Mouse (Mus musculus) embryonic fibroblast, embryonic 13.5 days (primary cell): ENCODE results near the gene Prss42. TPM values are rescaled to one million over a fixed set of nuclear protein-coding genes. Genes with fewer than 3 reads are reported as not detected.
A peak's percentile ranks its signal among the peaks of the same experiment; 100 is the strongest.

ENCODE experiments used
- H3K27ac ChIP-seq: 2 replicates; pipeline ENCODE4 v1.5.1; 2012; ENCODE audit warnings: low read length, control low read depth, inconsistent platforms; ENCODE audit not compliant: insufficient read depth
- H3K4me1 ChIP-seq: 2 replicates; pipeline ENCODE4 v1.6.1; 2011; ENCODE audit warnings: low read length; ENCODE audit not compliant: control insufficient read depth, insufficient read depth
- H3K4me3 ChIP-seq: 2 replicates; pipeline ENCODE4 v1.5.1; 2011; ENCODE audit warnings: mild to moderate bottlenecking, control low read depth, low read length; ENCODE audit not compliant: insufficient read depth
- CTCF ChIP-seq: IDR thresholded peaks from 2 replicates; pipeline ENCODE4 v1.5.1; 2011; ENCODE audit warnings: mild to moderate bottlenecking, control low read depth, low read length, moderate library complexity, borderline replicate concordance; ENCODE audit not compliant: insufficient read depth
- POLR2A ChIP-seq: IDR thresholded peaks from 2 replicates; pipeline ENCODE4 v1.6.1; 2011; ENCODE audit warnings: low read depth, mild to moderate bottlenecking, control low read depth, low read length, moderate library complexity
- polyA plus RNA-seq: library from polyadenylated mRNA; stranded (reverse); fragments of >200 nt; gene quantifications from 2 replicates; pipeline ENCODE4 v1.2.4, GENCODE M21; 2011; ENCODE audit warnings: low read depth; ENCODE audit not compliant: missing spikeins, insufficient read length

The Prss42 gene
- polyA plus RNA-seq, 1 experiment: not detected

DNA sequence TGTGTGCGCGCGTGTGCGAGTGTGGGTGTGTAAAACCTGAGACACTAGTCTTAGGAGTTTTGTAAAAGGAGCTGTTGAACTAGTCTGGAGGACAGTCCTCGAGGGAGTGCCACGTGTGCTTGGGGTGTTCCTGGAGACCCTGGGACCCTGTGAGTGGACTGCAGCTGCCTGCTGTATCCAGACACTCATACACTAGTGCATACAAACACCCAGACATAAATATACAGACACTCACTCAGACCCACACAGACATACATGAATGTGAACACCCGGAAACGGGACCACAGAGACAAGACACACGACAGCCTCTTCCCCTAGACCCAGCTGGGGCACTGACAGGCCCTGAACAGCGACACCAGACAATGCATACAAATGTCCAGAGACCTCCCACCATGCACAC is 35.2 kb upstream of the Prss42 start:
- Histone ChIP-seq H3K27ac (no peak overlapping the region), H3K4me1 (0 out of 2 replicates have a peak, but pooled peaks cover 2% of the 10 kb centered on the region), H3K4me3 (no peak overlapping the region)
- TF ChIP-seq CTCF (no peak), POLR2A (no peak)

GRCm38 (mm10) chr9:110763405-110763804 is 34.6 kb upstream of the Prss42 start:
- Histone ChIP-seq H3K4me1 (0 out of 2 replicates have a peak, but pooled peaks cover 2% of the 10 kb centered on the region), H3K27ac (no peak overlapping the region), H3K4me3 (no peak overlapping the region)
- TF ChIP-seq CTCF (no peak), POLR2A (no peak)

- no peak for TF ChIP-seq CTCF
- no peak for TF ChIP-seq POLR2A
- H3K4me3 ChIP-seq: no peak overlapping the region
Measured at GRCm38 (mm10) chr9:110772336-110772735, 25.6 kb upstream of the Prss42 start.

GRCm38 (mm10) chr9:110774403-110775268 is 23.3 kb upstream of the Prss42 start:
- Histone ChIP-seq H3K4me1 (no peaks in the 10 kb centered on the region), H3K27ac (no peak overlapping the region), H3K4me3 (no peak overlapping the region)
- no peak for TF ChIP-seq CTCF
- no peak for TF ChIP-seq POLR2A

More at GRCm38 (mm10) chr9:110772336-110772735, 25.6 kb upstream of the Prss42 start:
- Histone ChIP-seq H3K27ac (no peak overlapping the region), H3K4me1 (no peaks in the 10 kb centered on the region)

GRCm38 (mm10) chr9:110775269-110776022 is 22.5 kb upstream of the Prss42 start:
- Histone ChIP-seq H3K4me1 (peaks cover 2% of the 10 kb centered on the region; the same call in 1 of the 2 replicates), H3K4me3 (no peak overlapping the region), H3K27ac (no peak overlapping the region)
- no peak for TF ChIP-seq CTCF
- TF ChIP-seq POLR2A: no peak

DNA sequence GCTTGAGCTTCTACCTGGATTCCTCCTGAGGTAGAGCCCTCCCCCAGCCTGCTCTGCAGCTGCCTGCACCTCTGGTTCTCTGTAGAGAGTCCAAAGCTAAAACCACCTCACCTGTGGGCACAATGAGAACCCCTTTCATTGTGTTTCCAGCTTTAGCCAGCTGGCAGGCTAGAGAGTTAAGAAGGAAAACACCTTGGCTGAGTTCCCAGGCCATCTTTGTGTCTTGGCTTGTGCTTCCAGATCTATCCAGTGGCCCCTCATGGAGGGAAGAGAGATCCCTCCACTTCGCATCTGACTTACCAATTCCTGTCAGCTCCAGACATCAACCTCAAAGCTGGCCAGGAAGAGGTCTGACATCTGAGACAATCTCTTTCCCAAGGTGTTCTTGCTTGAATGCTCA is 19.9 kb upstream of the Prss42 start:
- Histone ChIP-seq H3K4me3 (no peak overlapping the region), H3K27ac (no peak overlapping the region), H3K4me1 (peaks cover 7% of the 10 kb centered on the region; the same call in 1 of the 2 replicates)
- no peak for TF ChIP-seq POLR2A
- TF ChIP-seq CTCF: no peak

DNA sequence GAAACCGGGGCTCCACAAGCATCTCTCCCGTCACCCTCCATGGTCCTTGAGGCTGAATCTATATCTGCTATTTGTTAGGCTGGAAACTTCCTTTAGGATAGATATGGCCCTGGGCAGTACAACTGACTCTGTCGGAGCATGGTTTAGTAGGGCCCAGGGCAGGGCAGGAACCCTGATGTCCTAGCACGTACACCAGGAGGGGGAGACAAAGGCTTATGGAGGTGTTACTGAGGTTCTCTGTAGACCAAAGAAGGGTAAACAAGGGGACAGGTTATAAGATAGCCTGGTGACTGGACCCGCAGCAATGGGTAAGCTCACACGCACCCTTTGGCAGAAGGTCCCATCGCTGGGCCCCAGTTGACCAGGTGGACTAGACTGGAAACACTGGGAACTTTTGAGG is 19.4 kb upstream of the Prss42 start:
- TF ChIP-seq CTCF: 0 out of 2 replicates have a peak, but pooled peaks have one; percentile 2
- TF ChIP-seq POLR2A: no peak
- no peak overlapping the region for H3K4me3 ChIP-seq
- no peak overlapping the region for H3K27ac ChIP-seq
- peaks cover 7% of the 10 kb centered on the region; the same call in 1 of the 2 replicates for H3K4me1 ChIP-seq

DNA sequence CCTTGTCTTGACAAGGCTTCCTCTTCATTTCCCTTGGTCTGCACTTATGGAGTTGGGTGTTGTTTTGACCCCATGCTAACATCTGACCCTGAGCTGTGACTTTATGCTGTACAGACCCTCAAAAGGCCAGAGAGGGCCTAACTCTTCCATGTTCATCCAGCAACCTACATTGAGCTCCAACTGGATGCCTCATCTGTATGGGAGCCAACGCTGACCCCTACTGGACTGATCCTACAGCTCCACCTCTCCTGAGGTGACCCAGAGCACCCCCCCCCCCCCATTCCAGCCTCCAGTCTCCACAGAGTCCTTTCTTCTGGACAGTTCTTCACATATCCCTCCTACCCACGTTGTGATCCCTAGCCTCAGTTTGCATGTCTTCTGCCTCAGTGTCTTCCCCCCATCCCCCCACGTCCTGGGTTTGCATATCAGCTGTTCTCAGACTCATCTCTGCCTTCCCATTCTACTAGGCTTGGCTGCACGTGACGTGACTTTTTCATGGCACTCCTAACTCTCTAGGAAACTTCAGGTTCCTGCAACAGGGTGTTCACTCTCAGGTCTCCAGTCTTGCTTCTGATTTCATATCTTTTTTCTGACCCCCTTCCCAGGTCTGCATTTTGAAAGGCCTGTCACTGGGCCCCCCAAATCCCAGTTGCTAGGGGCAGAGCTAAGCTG is 18.6 kb upstream of the Prss42 start:
- H3K4me3 ChIP-seq: no peak overlapping the region
- H3K4me1 ChIP-seq: peaks cover 7% of the 10 kb centered on the region; the same call in 1 of the 2 replicates
- TF ChIP-seq CTCF (peak; percentile 53; the same call in 1 of the 2 replicates), POLR2A (no peak)
- H3K27ac ChIP-seq: no peak overlapping the region

- Histone ChIP-seq H3K4me1 (peaks cover 7% of the 10 kb centered on the region; the same call in 1 of the 2 replicates), H3K4me3 (peak overlapping the region; percentile 14), H3K27ac (peak overlapping the region; percentile 65)
- peak; percentile 92 for TF ChIP-seq CTCF
- TF ChIP-seq POLR2A: peak; percentile 40; the same call in 1 of the 2 replicates
Measured at GRCm38 (mm10) chr9:110781256-110781721, 16.7 kb upstream of the Prss42 start.
